Mouse (Mus musculus): Measurements from ENCODE around the gene Slit3.

Gene Slit3

DNA sequence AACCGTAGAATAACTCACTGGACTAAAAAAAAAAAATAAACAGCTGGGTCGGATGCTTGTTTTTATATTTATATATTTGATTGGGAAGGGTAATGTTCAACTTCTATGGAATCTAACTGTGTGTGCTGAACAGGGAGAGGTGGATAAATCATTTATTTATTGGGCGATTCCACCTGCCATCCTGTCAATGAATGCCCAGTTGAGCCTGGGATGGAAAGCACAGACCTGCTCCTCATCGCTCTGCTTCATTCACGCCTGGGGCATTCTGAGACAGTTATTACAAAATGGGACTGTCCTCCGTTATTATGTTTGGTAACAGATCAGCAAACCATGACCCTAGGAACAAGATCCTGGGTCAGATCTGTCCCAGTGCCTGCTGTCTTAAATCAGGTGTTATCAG, 328.2 kb downstream of the Slit3 start:
- no peak for DNase-seq (ENCODE audit: low read depth, low spot score)
- Histone ChIP-seq H3K36me3 (ENCODE audit: control insufficient read depth, insufficient read depth, low read length, poor library complexity, severe bottlenecking) (no peaks in the 10 kb centered on the region), H3K27me3 (ENCODE audit: control insufficient read depth, insufficient read depth, low read length, poor library complexity, severe bottlenecking) (no peaks in the 10 kb centered on the region)

DNA sequence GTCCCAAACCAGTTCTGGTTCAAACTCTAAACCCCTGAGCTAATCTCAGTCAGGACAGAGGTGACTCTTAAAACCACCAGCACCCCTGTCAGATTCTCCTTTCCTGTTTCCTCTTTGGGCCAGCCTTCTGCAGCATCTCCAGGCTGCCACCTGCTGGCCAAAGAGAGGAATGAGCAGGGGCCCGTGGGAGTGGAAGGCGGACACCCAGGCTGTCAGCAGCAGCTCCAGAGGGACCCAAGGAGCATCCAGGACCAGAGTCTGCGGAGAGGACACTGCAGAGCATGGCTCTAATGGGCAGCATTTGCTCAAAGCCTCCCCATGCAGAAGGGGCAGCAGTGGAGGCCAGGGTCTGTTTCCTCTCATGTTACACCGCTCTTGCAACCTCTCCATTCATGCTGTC, 330.6 kb downstream of the Slit3 start:
- Histone ChIP-seq H3K27me3 (ENCODE audit: control insufficient read depth, insufficient read depth, low read length, poor library complexity, severe bottlenecking) (no peaks in the 10 kb centered on the region), H3K36me3 (ENCODE audit: control insufficient read depth, insufficient read depth, low read length, poor library complexity, severe bottlenecking) (no peaks in the 10 kb centered on the region)
- peak; percentile 75 for DNase-seq (ENCODE audit: low read depth, low spot score)

DNA sequence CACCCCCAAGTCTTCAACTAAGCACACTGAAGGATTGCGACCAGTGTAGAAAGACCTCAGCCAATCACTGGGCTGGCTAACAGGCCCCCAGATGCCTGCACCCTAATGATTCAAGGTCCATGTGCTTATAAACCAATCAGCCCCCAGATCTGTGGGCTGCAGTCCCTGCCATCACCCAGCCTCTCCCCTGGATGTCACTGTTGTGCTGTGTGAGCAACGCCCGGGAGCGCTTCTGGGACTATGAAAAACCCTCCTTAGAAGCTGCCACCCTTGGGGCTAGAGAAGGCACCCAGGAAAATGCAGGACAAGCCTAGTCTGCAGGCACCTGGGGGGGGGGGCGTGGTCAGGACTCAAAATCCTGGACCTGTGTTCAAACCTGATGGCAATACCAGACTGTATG, 331.4 kb downstream of the Slit3 start:
- Histone ChIP-seq H3K36me3 (ENCODE audit: control insufficient read depth, insufficient read depth, low read length, poor library complexity, severe bottlenecking) (no peaks in the 10 kb centered on the region), H3K27me3 (ENCODE audit: control insufficient read depth, insufficient read depth, low read length, poor library complexity, severe bottlenecking) (no peaks in the 10 kb centered on the region)
- no peak for DNase-seq (ENCODE audit: low read depth, low spot score)

DNA sequence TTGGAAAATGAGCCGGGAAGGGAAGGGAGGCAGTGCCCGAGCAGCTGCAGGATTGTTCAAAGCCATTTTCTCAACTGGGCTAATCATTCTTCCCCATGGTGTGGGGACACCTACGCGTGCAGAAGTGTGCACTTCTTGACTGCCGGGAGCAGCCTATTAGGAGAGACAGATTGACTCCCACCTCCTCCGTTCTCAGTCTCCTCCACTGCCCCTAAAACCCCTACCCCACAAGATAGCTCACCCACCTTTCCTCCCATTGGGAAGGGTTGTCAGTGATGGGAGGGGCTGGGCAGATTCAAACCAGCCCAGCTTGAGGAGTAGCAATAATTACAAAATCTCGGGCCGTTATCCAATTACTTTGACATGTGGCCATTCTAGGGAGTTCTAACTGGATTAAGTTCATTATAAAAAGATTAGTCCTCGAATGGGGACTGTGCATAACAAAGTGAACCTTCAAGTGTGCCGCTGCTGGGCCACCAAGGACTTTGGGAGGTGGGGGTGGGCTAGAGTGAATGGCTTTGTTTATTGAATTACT, 333.2 kb downstream of the Slit3 start:
- H3K27me3 ChIP-seq (ENCODE audit: control insufficient read depth, insufficient read depth, low read length, poor library complexity, severe bottlenecking): no peaks in the 10 kb centered on the region
- no peak for DNase-seq (ENCODE audit: low read depth, low spot score)
- no peaks in the 10 kb centered on the region for H3K36me3 ChIP-seq (ENCODE audit: control insufficient read depth, insufficient read depth, low read length, poor library complexity, severe bottlenecking)

DNA sequence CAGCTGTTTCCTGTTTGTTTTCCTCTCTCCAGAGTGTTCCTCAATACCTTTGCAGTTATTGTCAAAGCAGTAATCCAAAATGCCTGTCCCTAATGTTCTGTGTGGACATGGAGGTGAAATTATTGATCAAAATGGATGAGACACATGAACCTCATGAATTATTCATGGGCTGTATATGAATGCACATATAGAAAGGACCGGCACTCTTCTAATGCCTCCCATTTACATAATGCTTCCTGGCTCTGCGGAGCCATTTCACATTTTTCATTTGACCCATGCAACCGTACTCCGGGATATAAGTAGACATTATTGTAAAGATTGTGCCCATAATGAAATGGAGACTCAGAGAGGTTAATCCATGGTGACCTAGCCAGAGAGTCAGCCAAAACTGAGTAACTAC, 333.8 kb downstream of the Slit3 start:
- no peak for DNase-seq (ENCODE audit: low read depth, low spot score)
- no peaks in the 10 kb centered on the region for H3K36me3 ChIP-seq (ENCODE audit: control insufficient read depth, insufficient read depth, low read length, poor library complexity, severe bottlenecking)
- H3K27me3 ChIP-seq (ENCODE audit: control insufficient read depth, insufficient read depth, low read length, poor library complexity, severe bottlenecking): no peaks in the 10 kb centered on the region

DNA sequence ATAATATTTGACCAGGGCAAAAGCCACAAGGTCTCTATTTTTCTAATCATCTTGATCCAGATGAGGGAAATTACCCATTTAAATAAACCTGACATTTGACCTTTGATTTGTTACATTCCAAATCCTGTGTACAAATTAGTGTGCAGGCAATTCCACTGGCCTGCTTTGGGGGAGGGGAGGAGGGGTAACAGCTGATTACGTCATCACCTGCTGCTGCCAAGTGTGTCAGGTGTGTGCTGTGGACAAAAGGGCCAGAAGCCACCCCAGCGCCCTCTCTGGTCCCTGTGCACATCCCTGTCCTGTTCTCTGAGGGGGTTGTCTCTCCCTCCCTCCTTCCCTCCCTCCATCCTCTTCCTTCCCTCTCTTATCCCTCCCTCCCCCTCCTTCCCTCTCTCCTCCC, 337.0 kb downstream of the Slit3 start:
- no peak for DNase-seq (ENCODE audit: low read depth, low spot score)
- Histone ChIP-seq H3K27me3 (ENCODE audit: control insufficient read depth, insufficient read depth, low read length, poor library complexity, severe bottlenecking) (no peaks in the 10 kb centered on the region), H3K36me3 (ENCODE audit: control insufficient read depth, insufficient read depth, low read length, poor library complexity, severe bottlenecking) (no peaks in the 10 kb centered on the region)

DNA sequence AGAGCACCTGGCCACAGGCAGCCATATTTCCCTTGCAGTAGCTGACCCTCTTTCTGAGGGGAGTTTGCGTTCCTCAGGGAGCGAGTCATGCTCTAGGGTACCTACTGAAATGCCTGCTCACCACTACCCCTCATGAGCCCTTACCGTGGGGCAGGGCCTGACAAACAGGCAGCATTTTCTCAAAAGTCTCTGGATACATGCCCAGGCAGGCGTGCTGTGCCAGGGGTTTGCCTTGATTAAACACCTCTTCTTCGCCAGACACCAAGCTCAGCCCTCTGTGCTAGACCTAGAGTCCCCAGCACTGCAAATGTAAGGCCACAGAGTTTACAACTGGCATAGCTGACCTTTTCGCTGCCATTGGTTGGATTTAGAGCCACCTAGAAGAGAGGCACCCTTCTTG, 345.7 kb downstream of the Slit3 start:
- no peak for DNase-seq (ENCODE audit: low read depth, low spot score)
- H3K27me3 ChIP-seq (ENCODE audit: control insufficient read depth, insufficient read depth, low read length, poor library complexity, severe bottlenecking): no peaks in the 10 kb centered on the region
- H3K36me3 ChIP-seq (ENCODE audit: control insufficient read depth, insufficient read depth, low read length, poor library complexity, severe bottlenecking): no peaks in the 10 kb centered on the region

DNA sequence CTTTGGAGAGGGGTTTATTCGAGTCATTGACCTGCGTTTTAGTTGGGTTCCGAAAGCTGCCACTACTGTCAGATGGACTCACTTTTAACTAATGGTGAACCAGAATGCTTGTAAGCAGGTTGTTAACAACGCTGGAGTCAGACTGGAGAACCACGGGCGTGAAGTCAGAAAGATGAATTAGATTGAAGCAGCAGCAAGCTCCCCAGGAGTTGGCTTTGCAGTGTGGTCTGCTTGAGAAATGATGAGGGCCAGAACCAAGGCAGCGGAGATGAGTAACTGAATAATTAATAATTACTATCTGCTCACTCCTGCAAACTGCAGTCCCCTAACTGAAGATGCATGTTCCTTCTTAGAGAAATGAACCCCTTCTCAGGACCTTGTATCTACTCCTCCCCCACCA, 347.8 kb downstream of the Slit3 start:
- no peaks in the 10 kb centered on the region for H3K27me3 ChIP-seq (ENCODE audit: control insufficient read depth, insufficient read depth, low read length, poor library complexity, severe bottlenecking)
- no peaks in the 10 kb centered on the region for H3K36me3 ChIP-seq (ENCODE audit: control insufficient read depth, insufficient read depth, low read length, poor library complexity, severe bottlenecking)
- DNase-seq (ENCODE audit: low read depth, low spot score): no peak

DNA sequence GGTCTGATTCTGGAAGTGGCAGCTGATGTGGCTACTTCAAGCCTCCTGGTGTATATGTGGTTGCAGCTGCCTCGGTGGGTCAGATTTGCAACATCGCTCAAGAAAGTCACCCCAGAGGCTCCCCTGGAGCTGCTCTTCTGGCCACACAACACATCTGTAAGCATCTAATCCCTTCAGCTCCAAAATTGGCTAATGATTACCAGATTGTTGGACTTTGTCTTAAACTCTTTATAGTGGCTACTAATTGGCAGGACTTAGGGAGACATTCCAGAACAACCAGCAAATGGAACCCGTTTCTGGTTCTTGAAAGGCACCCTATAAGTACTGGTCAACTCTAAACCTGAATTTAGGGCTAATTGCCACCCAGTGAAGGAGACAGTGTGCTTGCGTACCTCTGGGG, 348.9 kb downstream of the Slit3 start:
- H3K27me3 ChIP-seq (ENCODE audit: control insufficient read depth, insufficient read depth, low read length, poor library complexity, severe bottlenecking): no peaks in the 10 kb centered on the region
- H3K36me3 ChIP-seq (ENCODE audit: control insufficient read depth, insufficient read depth, low read length, poor library complexity, severe bottlenecking): no peaks in the 10 kb centered on the region
- DNase-seq (ENCODE audit: low read depth, low spot score): no peak

DNA sequence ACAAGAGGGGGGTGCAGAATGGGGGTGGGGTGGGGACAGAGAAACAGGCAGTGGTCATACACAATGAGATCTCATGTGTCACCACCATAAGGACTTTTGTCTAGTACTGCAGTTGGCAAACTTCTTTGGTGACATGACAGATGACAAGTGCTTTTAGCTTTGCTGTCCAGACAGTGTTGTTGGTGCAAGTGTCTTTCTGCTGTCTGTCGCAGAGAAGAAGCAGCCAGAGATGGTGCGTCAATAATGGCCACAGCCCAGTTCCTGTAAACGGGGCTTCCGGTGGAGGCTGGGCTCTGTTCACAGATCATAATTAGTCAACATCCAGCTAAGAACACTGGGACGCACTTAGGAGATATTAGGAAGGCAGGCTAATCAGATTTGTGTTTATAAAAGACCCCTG, 349.8 kb downstream of the Slit3 start:
- H3K36me3 ChIP-seq (ENCODE audit: control insufficient read depth, insufficient read depth, low read length, poor library complexity, severe bottlenecking): no peaks in the 10 kb centered on the region
- no peaks in the 10 kb centered on the region for H3K27me3 ChIP-seq (ENCODE audit: control insufficient read depth, insufficient read depth, low read length, poor library complexity, severe bottlenecking)
- DNase-seq (ENCODE audit: low read depth, low spot score): no peak

DNA sequence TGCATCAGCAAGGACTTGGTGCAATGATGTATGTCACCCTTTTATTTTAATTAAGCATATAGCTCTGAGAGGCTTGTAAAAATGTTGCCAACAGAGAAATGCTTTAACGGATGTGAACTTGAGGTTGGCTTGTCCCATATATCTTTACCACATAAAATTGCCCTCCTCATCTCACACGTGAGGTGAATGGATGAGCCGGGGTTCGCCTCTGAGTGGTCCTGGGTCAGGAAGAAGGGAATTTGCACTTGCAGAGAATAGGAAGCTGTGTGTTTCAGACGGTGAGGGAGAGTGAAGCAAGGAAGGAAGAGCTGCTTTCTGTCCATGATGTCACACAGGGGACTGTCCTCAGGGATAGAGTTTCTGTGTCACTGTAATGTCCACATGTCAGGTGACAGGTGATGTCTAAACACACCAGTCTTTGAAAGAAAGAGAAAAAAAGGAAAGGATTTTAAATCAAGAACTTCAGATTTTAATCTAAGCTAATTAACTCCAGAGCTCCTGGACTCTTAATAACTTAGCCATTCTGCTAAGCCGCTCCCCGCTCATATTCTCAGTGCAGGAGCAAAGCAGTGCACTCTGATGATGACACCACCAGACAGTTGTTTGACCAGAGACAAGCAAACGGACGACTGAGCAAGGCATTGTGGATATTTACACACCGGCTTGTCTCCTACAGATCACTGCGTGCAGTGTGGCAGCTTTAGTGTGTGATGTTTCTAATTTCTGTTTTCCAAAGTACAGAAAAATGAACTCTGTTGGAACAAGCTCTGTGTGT, 352.0 kb downstream of the Slit3 start:
- Histone ChIP-seq H3K36me3 (ENCODE audit: control insufficient read depth, insufficient read depth, low read length, poor library complexity, severe bottlenecking) (no peaks in the 10 kb centered on the region), H3K27me3 (ENCODE audit: control insufficient read depth, insufficient read depth, low read length, poor library complexity, severe bottlenecking) (no peaks in the 10 kb centered on the region)
- DNase-seq (ENCODE audit: low read depth, low spot score): no peak

DNA sequence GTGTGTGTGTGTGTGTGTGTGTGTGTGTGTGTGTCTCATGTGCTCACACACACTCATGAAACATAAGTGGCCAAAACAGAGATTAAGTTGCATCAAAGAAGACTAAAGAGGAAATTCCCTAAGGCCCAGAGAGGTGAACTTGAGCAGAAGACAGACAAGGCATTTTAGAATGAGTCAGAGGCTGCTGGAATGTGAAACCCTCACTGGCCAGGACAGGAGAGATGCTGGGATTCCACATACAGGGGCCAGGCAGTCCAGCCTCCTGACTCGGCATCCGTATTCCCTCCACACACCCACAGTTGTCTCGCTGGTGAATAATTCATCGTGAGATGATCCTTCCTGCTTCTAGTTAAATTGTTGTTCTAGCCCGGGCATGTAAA, 352.6 kb downstream of the Slit3 start:
- Histone ChIP-seq H3K36me3 (ENCODE audit: control insufficient read depth, insufficient read depth, low read length, poor library complexity, severe bottlenecking) (no peaks in the 10 kb centered on the region), H3K27me3 (ENCODE audit: control insufficient read depth, insufficient read depth, low read length, poor library complexity, severe bottlenecking) (no peaks in the 10 kb centered on the region)
- no peak for DNase-seq (ENCODE audit: low read depth, low spot score)

DNA sequence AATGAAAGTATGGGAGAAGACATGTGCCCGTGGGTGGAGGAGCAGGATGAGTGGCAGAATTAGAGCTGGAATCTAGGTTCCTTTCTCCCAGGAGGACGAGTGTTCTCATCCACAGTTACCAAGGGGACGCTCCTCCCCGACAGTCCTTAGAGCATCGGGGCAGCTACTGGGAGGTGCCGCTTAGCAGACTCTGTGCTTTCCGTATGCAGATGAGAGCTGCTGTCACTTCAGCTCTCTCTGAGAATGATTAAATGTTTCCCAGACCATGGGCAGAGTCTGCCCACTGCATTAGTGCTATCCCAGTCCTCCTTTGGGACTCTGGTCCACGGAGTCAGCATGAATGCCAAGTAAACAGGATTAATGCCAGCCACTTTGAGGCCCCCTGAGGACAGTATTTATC, 359.1 kb downstream of the Slit3 start:
- no peaks in the 10 kb centered on the region for H3K36me3 ChIP-seq (ENCODE audit: control insufficient read depth, insufficient read depth, low read length, poor library complexity, severe bottlenecking)
- H3K27me3 ChIP-seq (ENCODE audit: control insufficient read depth, insufficient read depth, low read length, poor library complexity, severe bottlenecking): no peaks in the 10 kb centered on the region
- DNase-seq (ENCODE audit: low read depth, low spot score): no peak

DNA sequence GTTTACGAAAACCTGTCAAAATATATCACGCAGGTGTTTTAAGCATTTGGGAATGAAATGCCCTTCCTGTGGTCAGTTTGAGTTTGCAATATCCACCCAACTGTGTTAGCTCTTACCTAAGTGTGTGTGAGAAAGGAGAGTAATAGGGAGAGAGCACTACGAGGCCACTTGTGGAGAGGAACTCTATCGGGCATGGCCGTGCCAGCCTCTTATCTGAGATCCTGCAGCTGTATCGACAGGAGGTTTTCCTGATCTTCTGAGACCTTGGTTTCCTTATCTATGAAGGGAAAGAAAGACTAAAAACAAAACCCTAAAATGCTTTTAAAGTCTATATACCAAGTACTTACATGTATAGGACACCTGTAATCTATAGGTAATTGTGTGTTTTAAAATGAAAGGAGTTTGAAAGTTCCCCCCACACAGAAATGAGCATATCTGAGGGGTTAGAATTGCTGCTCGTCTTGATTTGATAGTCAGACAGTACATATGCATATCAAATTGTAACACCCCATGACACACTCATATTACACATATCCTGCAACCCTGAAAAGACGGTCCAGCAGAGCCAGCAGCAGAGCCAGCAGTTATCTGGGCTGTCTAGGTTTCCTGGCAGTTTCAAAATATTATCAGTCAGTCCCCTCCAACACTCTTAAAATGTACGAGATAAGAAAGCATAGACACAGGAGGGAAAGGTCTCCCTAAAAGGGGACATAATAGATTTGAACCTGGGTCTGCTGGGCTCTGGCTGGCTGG, 360.8 kb downstream of the Slit3 start:
- no peak for DNase-seq (ENCODE audit: low read depth, low spot score)
- Histone ChIP-seq H3K36me3 (ENCODE audit: control insufficient read depth, insufficient read depth, low read length, poor library complexity, severe bottlenecking) (no peaks in the 10 kb centered on the region), H3K27me3 (ENCODE audit: control insufficient read depth, insufficient read depth, low read length, poor library complexity, severe bottlenecking) (no peaks in the 10 kb centered on the region)

DNA sequence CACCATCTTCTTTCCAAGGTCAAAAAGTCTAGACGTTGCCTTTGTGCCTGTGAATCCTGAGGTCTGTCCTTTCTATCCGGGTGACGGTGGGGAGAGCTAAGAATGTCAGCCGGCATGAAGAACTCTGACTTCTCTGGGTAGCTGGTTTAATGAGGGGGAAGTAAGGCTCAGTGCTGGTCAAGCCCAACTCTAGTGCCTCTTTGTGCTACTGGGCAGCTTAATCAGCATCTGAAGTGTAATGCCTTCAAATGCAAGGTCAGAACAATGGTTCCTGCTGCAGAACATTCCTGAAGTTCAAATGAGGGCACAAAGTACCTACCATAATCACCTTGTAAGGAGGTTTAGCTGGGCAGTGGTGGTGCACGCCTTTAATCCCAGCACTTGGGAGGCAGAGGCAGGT, 366.9 kb downstream of the Slit3 start:
- Histone ChIP-seq H3K27me3 (ENCODE audit: control insufficient read depth, insufficient read depth, low read length, poor library complexity, severe bottlenecking) (no peaks in the 10 kb centered on the region), H3K36me3 (ENCODE audit: control insufficient read depth, insufficient read depth, low read length, poor library complexity, severe bottlenecking) (no peaks in the 10 kb centered on the region)
- no peak for DNase-seq (ENCODE audit: low read depth, low spot score)

Data from splenic B cell, adult 2 months (primary cell).